Mouse (Mus musculus) adrenal gland, postnatal 0 days (tissue): ENCODE measurements around the gene Nts. TPM values are rescaled to one million over a fixed set of nuclear protein-coding genes. Genes with fewer than 3 reads are reported as not detected.

Experiments
- polyA plus RNA-seq: library from polyadenylated mRNA; unstranded; fragments of >200 nt; fragmentation: Nextera tagmentation; extraction: Ambion mirVana; gene quantifications from 2 replicates; pipeline ENCODE4 v1.2.1, GENCODE M21; 2015

The Nts gene
- polyA plus RNA-seq: 0.70 and 2.2 TPM in 2 replicates

GRCm38 (mm10) chr10:102490386-102490785 lies at the start of gene Nts:
TSS of gene Nts (minus strand) at chr10:102490486.

GRCm38 (mm10) chr10:102511807-102512461 lies 21.6 kb upstream of the Nts start, which contains the start of gene Rassf9:
TSS of gene Rassf9 (plus strand) at chr10:102512222.

Other genes starting within 250 kb of the Nts start
- 2.9 and 4.5 TPM in 2 replicates for gene Rassf9, start 21.7 kb upstream of the Nts start, polyA plus RNA-seq